In the genomic region with DNA sequence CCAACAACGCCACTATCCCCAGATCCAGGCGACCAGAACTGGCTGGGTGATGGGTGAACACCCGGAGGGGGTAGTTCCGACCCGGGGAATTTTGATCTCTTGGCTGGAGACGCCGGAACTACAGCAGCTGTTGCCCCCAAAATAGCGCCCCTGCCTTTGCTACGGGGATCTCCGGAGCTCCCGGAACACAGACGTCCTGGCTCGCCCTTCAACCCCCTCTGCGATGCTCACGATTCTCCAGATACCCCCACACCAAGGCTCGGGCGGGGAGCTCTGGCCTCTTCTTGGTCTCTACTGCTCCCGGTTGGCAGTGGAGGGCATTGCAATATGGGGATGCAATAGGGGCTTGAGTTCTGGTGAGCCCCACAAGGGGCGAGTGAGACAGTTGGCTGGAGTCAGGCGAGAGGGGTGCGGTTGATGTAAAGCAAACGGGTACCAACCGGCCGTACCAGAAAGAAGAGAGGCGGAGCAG, we compare ENCODE assay signal across 8 mouse cellular contexts. TPM values are rescaled to one million over a fixed set of nuclear protein-coding genes. Genes with fewer than 3 reads are reported as not detected.
A peak's percentile ranks its signal among the peaks of the same experiment; 100 is the strongest.
DNase-seq lines count a peak whose midpoint lies in the region; ATAC-seq and TF ChIP-seq lines count a peak whose summit lies in the region.

No protein-coding gene starts in this region.

- no peak for ATAC-seq in kidney, embryonic 15.5 days (replicated peaks; ENCODE audit: low FRiP score)
- no peak for ATAC-seq in forebrain, embryonic 15.5 days (replicated peaks)
- peak; percentile 36; the same call in 1 of the 2 replicates for ATAC-seq in hindbrain, postnatal 0 days
- ATAC-seq in liver, embryonic 14.5 days (ENCODE audit: insufficient read depth) = peak; percentile 47

- TF ChIP-seq POLR2A in cerebellum, adult 2 months (IDR thresholded peaks at IDR 0.05; ENCODE audit: borderline replicate concordance, insufficient read depth, low read length) = no peak

- TF ChIP-seq EP300 in liver, embryonic 14.5 days (IDR thresholded peaks at IDR 0.05; ENCODE audit: low read depth) = no peak

- TF ChIP-seq CTCF in cerebellum, adult 2 months (IDR thresholded peaks at IDR 0.05; ENCODE audit: borderline replicate concordance, insufficient read depth, low read depth, low read length) = peak; percentile 49; the same call in 1 of the 2 replicates
- TF ChIP-seq CTCF in hindbrain, postnatal 0 days (IDR thresholded peaks at IDR 0.05; ENCODE audit: low read depth) = peak; percentile 70
- peak; percentile 68 for TF ChIP-seq CTCF in liver, embryonic 14.5 days (IDR thresholded peaks at IDR 0.05; ENCODE audit: low read depth)

- H3K4me2 ChIP-seq in kidney, embryonic 15.5 days = peak overlapping the region; percentile 84
- peak overlapping the region; percentile 97 for H3K4me2 ChIP-seq in forebrain, embryonic 15.5 days (replicated peaks)
- peak overlapping the region; percentile 85 for H3K4me2 ChIP-seq in hindbrain, postnatal 0 days (ENCODE audit: low read depth, low read length)
- H3K4me2 ChIP-seq in liver, embryonic 14.5 days (ENCODE audit: low read depth) = peak overlapping the region; percentile 100

- H3K36me3 ChIP-seq in kidney, embryonic 15.5 days = no peaks in the 10 kb centered on the region
- no peaks in the 10 kb centered on the region for H3K36me3 ChIP-seq in forebrain, embryonic 15.5 days
- no peaks in the 10 kb centered on the region for H3K36me3 ChIP-seq in hindbrain, postnatal 0 days (ENCODE audit: insufficient read depth, low read length)
- no peaks in the 10 kb centered on the region for H3K36me3 ChIP-seq in liver, embryonic 14.5 days (replicated peaks; ENCODE audit: control insufficient read depth, insufficient read depth, low read depth)

- H3K4me1 ChIP-seq in kidney, embryonic 15.5 days = peaks cover 51% of the 10 kb centered on the region
- peaks cover 13% of the 10 kb centered on the region; the same call in 1 of the 2 replicates for H3K4me1 ChIP-seq in cerebellum, adult 2 months (ENCODE audit: control insufficient read depth, insufficient read depth, low read length)
- H3K4me1 ChIP-seq in forebrain, embryonic 15.5 days = peaks cover 36% of the 10 kb centered on the region
- H3K4me1 ChIP-seq in hindbrain, postnatal 0 days (ENCODE audit: insufficient read depth, low read length) = 0 out of 2 replicates have a peak, but pooled peaks cover 3% of the 10 kb centered on the region
- H3K4me1 ChIP-seq in liver, embryonic 14.5 days (replicated peaks; ENCODE audit: control insufficient read depth in 2 of 2, insufficient read depth in 2 of 2, low read length in 1 of 2) = peaks cover 28 to 42% of the 10 kb centered on the region in 2 experiments

- no peak for DNase-seq in kidney, adult 9 months
- DNase-seq in cerebellum, adult 2 months = peak; percentile 71
- DNase-seq in hindbrain, postnatal 0 days (ENCODE audit: low spot score) = peak; percentile 84
- DNase-seq in liver, embryonic 14.5 days (ENCODE audit: low read depth in 3 of 3, low spot score in 3 of 3) = peak in 1 of 3 experiments; percentile 51
- DNase-seq in right cerebral cortex, adult 18-20 months = peak; percentile 60
- DNase-seq in yolk sac, embryonic 10.5 days (ENCODE audit: low spot score) = no peak

- WGBS in kidney, embryonic 15.5 days = 3% methylated on average over 25 of the region's 25 CpGs
- 3% methylated on average over 25 of the region's 25 CpGs for WGBS in cerebellum, adult 2 months
- 1% methylated on average over 25 of the region's 25 CpGs for WGBS in forebrain, embryonic 15.5 days
- WGBS in hindbrain, postnatal 0 days = 2% methylated on average over 25 of the region's 25 CpGs
- whole genome bisulfite sequencing in liver, embryonic 14.5 days (ENCODE audit: insufficient replicate concordance) = 1% methylated on average over 25 of the region's 25 CpGs

- peak overlapping the region; percentile 45 for H3K4me3 ChIP-seq in kidney, embryonic 15.5 days (replicated peaks)
- H3K4me3 ChIP-seq in cerebellum, adult 2 months (replicated peaks; ENCODE audit: insufficient read depth, low read depth, low read length) = peak overlapping the region; percentile 78
- H3K4me3 ChIP-seq in forebrain, embryonic 15.5 days = peak overlapping the region; percentile 53
- H3K4me3 ChIP-seq in hindbrain, postnatal 0 days (ENCODE audit: low read length) = peak overlapping the region; percentile 55
- peak overlapping the region; percentile 82 to 91 for H3K4me3 ChIP-seq in liver, embryonic 14.5 days (ENCODE audit: insufficient read depth in 1 of 2, low read depth in 2 of 2, low read length in 2 of 2)

- no peak overlapping the region for H3K27ac ChIP-seq in kidney, embryonic 15.5 days
- peak overlapping the region; percentile 67 for H3K27ac ChIP-seq in cerebellum, adult 2 months (ENCODE audit: insufficient read depth, low read length)
- no peak overlapping the region for H3K27ac ChIP-seq in forebrain, embryonic 15.5 days (replicated peaks)
- H3K27ac ChIP-seq in hindbrain, postnatal 0 days = peak overlapping the region; percentile 49; the same call in 1 of the 2 replicates
- peak overlapping the region; percentile 99 for H3K27ac ChIP-seq in liver, embryonic 14.5 days

- no peaks in the 10 kb centered on the region for H3K9me3 ChIP-seq in kidney, embryonic 15.5 days (replicated peaks)
- no peaks in the 10 kb centered on the region for H3K9me3 ChIP-seq in forebrain, embryonic 15.5 days
- H3K9me3 ChIP-seq in hindbrain, postnatal 0 days (ENCODE audit: low read length) = no peaks in the 10 kb centered on the region
- H3K9me3 ChIP-seq in liver, embryonic 14.5 days (ENCODE audit: control insufficient read depth, low read length) = no peaks in the 10 kb centered on the region

- H3K27me3 ChIP-seq in kidney, embryonic 15.5 days = peaks cover 60% of the 10 kb centered on the region
- no peaks in the 10 kb centered on the region for H3K27me3 ChIP-seq in cerebellum, adult 2 months (ENCODE audit: control insufficient read depth, insufficient read depth, low read length)
- H3K27me3 ChIP-seq in forebrain, embryonic 15.5 days = peaks cover 27% of the 10 kb centered on the region
- H3K27me3 ChIP-seq in hindbrain, postnatal 0 days (ENCODE audit: insufficient read depth, low read length) = no peaks in the 10 kb centered on the region
- H3K27me3 ChIP-seq in liver, embryonic 14.5 days (ENCODE audit: control insufficient read depth, insufficient read depth, low read length) = no peaks in the 10 kb centered on the region; the same call in 1 of the 2 replicates

- peak overlapping the region; percentile 35; the same call in 1 of the 2 replicates for H3K9ac ChIP-seq in kidney, embryonic 15.5 days
- 0 out of 2 replicates have a peak overlapping the region, but pooled peaks have one; percentile 7 for H3K9ac ChIP-seq in forebrain, embryonic 15.5 days (replicated peaks)
- H3K9ac ChIP-seq in hindbrain, postnatal 0 days (replicated peaks; ENCODE audit: low read length) = peak overlapping the region; percentile 77
- peak overlapping the region; percentile 87 for H3K9ac ChIP-seq in liver, embryonic 14.5 days (replicated peaks)

RNA-seq across cellular contexts. Expression of a gene that starts 1.7 kb away (rescaled TPM):
- 2.7 and 3.6 TPM in 2 replicates for polyA plus RNA-seq in kidney, embryonic 15.5 days (2015; fragmentation: Nextera tagmentation; extraction: Ambion mirVana)
- polyA plus RNA-seq in cerebellum, adult 2 months (2012; rRNA removed) = 155 and 165 TPM in 2 replicates
- 7.7 and 11.2 TPM in 2 replicates for polyA plus RNA-seq in forebrain, embryonic 15.5 days (2015; fragmentation: Nextera tagmentation; extraction: Ambion mirVana)
- total RNA-seq in hindbrain, postnatal 0 days (2014; rRNA removed) = 210 and 219 TPM in 2 replicates
- 151 and 157 TPM in 2 replicates for polyA plus RNA-seq in hindbrain, postnatal 0 days (2015; fragmentation: Nextera tagmentation; extraction: Ambion mirVana)
- 18.1 and 20.5 TPM in 2 replicates for polyA plus RNA-seq in liver, embryonic 14.5 days (2012; rRNA removed)
- polyA plus RNA-seq in liver, embryonic 14.5 days (2014; fragmentation: Nextera tagmentation; extraction: Ambion mirVana) = 12.4 and 16.6 TPM in 2 replicates

RNA-seq across cellular contexts. Expression of a gene that starts 5.4 kb away (rescaled TPM):
- polyA plus RNA-seq in kidney, embryonic 15.5 days (2015; fragmentation: Nextera tagmentation; extraction: Ambion mirVana) = 5.9 and 7.3 TPM in 2 replicates
- polyA plus RNA-seq in cerebellum, adult 2 months (2012; rRNA removed) = 27.9 and 28.2 TPM in 2 replicates
- 8.4 and 9.4 TPM in 2 replicates for polyA plus RNA-seq in forebrain, embryonic 15.5 days (2015; fragmentation: Nextera tagmentation; extraction: Ambion mirVana)
- total RNA-seq in hindbrain, postnatal 0 days (2014; rRNA removed) = 35.5 TPM in 2 replicates
- 32.1 and 33.3 TPM in 2 replicates for polyA plus RNA-seq in hindbrain, postnatal 0 days (2015; fragmentation: Nextera tagmentation; extraction: Ambion mirVana)
- 8.2 and 9.4 TPM in 2 replicates for polyA plus RNA-seq in liver, embryonic 14.5 days (2012; rRNA removed)
- 6.3 and 7.9 TPM in 2 replicates for polyA plus RNA-seq in liver, embryonic 14.5 days (2014; fragmentation: Nextera tagmentation; extraction: Ambion mirVana)

RNA-seq across cellular contexts. Expression of a gene that starts 18.4 kb away (rescaled TPM):
- 141 and 158 TPM in 2 replicates for polyA plus RNA-seq in kidney, embryonic 15.5 days (2015; fragmentation: Nextera tagmentation; extraction: Ambion mirVana)
- 208 and 224 TPM in 2 replicates for polyA plus RNA-seq in cerebellum, adult 2 months (2012; rRNA removed)
- polyA plus RNA-seq in forebrain, embryonic 15.5 days (2015; fragmentation: Nextera tagmentation; extraction: Ambion mirVana) = 118 and 129 TPM in 2 replicates
- 82.9 and 98.9 TPM in 2 replicates for total RNA-seq in hindbrain, postnatal 0 days (2014; rRNA removed)
- 55.5 and 57.0 TPM in 2 replicates for polyA plus RNA-seq in hindbrain, postnatal 0 days (2015; fragmentation: Nextera tagmentation; extraction: Ambion mirVana)
- 64.1 and 93.4 TPM in 2 replicates for polyA plus RNA-seq in liver, embryonic 14.5 days (2012; rRNA removed)
- polyA plus RNA-seq in liver, embryonic 14.5 days (2014; fragmentation: Nextera tagmentation; extraction: Ambion mirVana) = 50.2 and 56.0 TPM in 2 replicates

RNA-seq across cellular contexts. Expression of a gene that starts 25.2 kb away (rescaled TPM):
- 77.9 and 87.5 TPM in 2 replicates for polyA plus RNA-seq in kidney, embryonic 15.5 days (2015; fragmentation: Nextera tagmentation; extraction: Ambion mirVana)
- polyA plus RNA-seq in cerebellum, adult 2 months (2012; rRNA removed) = 10.3 and 11.0 TPM in 2 replicates
- 19.1 and 21.1 TPM in 2 replicates for polyA plus RNA-seq in forebrain, embryonic 15.5 days (2015; fragmentation: Nextera tagmentation; extraction: Ambion mirVana)
- total RNA-seq in hindbrain, postnatal 0 days (2014; rRNA removed) = 14.3 and 15.0 TPM in 2 replicates
- polyA plus RNA-seq in hindbrain, postnatal 0 days (2015; fragmentation: Nextera tagmentation; extraction: Ambion mirVana) = 13.9 and 15.5 TPM in 2 replicates
- polyA plus RNA-seq in liver, embryonic 14.5 days (2012; rRNA removed) = 6.7 and 7.2 TPM in 2 replicates
- 4.9 and 6.4 TPM in 2 replicates for polyA plus RNA-seq in liver, embryonic 14.5 days (2014; fragmentation: Nextera tagmentation; extraction: Ambion mirVana)

RNA-seq across cellular contexts. Expression of a gene that starts 44.4 kb away (rescaled TPM):
- polyA plus RNA-seq in kidney, embryonic 15.5 days (2015; fragmentation: Nextera tagmentation; extraction: Ambion mirVana) = 14.2 and 16.0 TPM in 2 replicates
- 31.0 and 31.6 TPM in 2 replicates for polyA plus RNA-seq in cerebellum, adult 2 months (2012; rRNA removed)
- polyA plus RNA-seq in forebrain, embryonic 15.5 days (2015; fragmentation: Nextera tagmentation; extraction: Ambion mirVana) = 20.1 and 23.1 TPM in 2 replicates
- 32.6 and 41.3 TPM in 2 replicates for total RNA-seq in hindbrain, postnatal 0 days (2014; rRNA removed)
- polyA plus RNA-seq in hindbrain, postnatal 0 days (2015; fragmentation: Nextera tagmentation; extraction: Ambion mirVana) = 27.3 and 27.6 TPM in 2 replicates
- 2.2 and 2.4 TPM in 2 replicates for polyA plus RNA-seq in liver, embryonic 14.5 days (2012; rRNA removed)
- 1.2 TPM in 2 replicates for polyA plus RNA-seq in liver, embryonic 14.5 days (2014; fragmentation: Nextera tagmentation; extraction: Ambion mirVana)

Comparison
In these comparisons a context has a peak if more than half of its experiments do, and no peak if none do; other contexts are left out.
1. ATAC-seq: peak in hindbrain, postnatal 0 days (single experiment) and liver, embryonic 14.5 days (single experiment); none in kidney, embryonic 15.5 days (single experiment) and forebrain, embryonic 15.5 days (single experiment).
2. H3K27ac ChIP-seq: peak in cerebellum, adult 2 months (single experiment), hindbrain, postnatal 0 days (single experiment) and liver, embryonic 14.5 days (single experiment); none in kidney, embryonic 15.5 days (single experiment) and forebrain, embryonic 15.5 days (single experiment).
3. H3K9ac ChIP-seq: peak in every context shown above with its lines; median percentile 87 in liver, embryonic 14.5 days; 77 in hindbrain, postnatal 0 days; 35 in kidney, embryonic 15.5 days; 7 in forebrain, embryonic 15.5 days.
4. DNase-seq: peak in cerebellum, adult 2 months (2 of 2), hindbrain, postnatal 0 days (single experiment) and right cerebral cortex, adult 18-20 months (single experiment); none in kidney, adult 9 months (single experiment) and yolk sac, embryonic 10.5 days (single experiment).
5. Peak in every context shown above with its lines, with median percentiles within 50 percentile points of each other: H3K4me2 ChIP-seq, H3K4me3 ChIP-seq and CTCF ChIP-seq.